Mouse (Mus musculus) midbrain, embryonic 12.5 days (tissue): ENCODE measurements at regions not wholly inside any gene's neighbourhood (a gene's known extent, or its start where the extent isn't known, plus 50 kb on each side); places are given as distances from the start of the nearest gene placed in this dataset.
A peak's percentile ranks its signal among the peaks of the same experiment; 100 is the strongest.

Experiments
- ATAC-seq: fragments of 200-750 bp; cut with Nextera tagmentation; 2 replicates; pipeline ENCODE4 v1.8.0; 2017; ENCODE audit warnings: low read depth, moderate TSS enrichment, moderate library complexity; ENCODE audit not compliant: low FRiP score
- H3K27ac ChIP-seq: fragments of 300-500 bp; sonication (generic); replicated peaks from 2 replicates; pipeline ENCODE4 v1.5.1; 2016; ENCODE audit warnings: mild to moderate bottlenecking
- H3K27me3 ChIP-seq: fragments of 300-500 bp; sonication (generic); 2 replicates; pipeline ENCODE4 v1.6.1; 2016; ENCODE audit warnings: mild to moderate bottlenecking
- H3K36me3 ChIP-seq: fragments of 300-500 bp; sonication (generic); 2 replicates; pipeline ENCODE4 v1.6.1; 2016
- H3K4me1 ChIP-seq: fragments of 300-500 bp; sonication (generic); 2 replicates; pipeline ENCODE4 v1.6.1; 2016
- H3K4me2 ChIP-seq: fragments of 300-500 bp; sonication (generic); replicated peaks from 2 replicates; pipeline ENCODE4 v1.6.1; 2016; ENCODE audit warnings: mild to moderate bottlenecking, moderate library complexity
- H3K4me3 ChIP-seq: fragments of 300-500 bp; sonication (generic); 2 replicates; pipeline ENCODE4 v1.5.1; 2016; ENCODE audit warnings: mild to moderate bottlenecking
- H3K9ac ChIP-seq: fragments of 300-500 bp; sonication (generic); replicated peaks from 2 replicates; pipeline ENCODE4 v1.6.1; 2016; ENCODE audit warnings: mild to moderate bottlenecking, moderate library complexity
- H3K9me3 ChIP-seq: fragments of 300-500 bp; sonication (generic); 2 replicates; pipeline ENCODE4 v1.6.1; 2016; ENCODE audit warnings: mild to moderate bottlenecking
- WGBS: fragments of 180-500 bp; shearing (Covaris S2); methylation state at CpG from one replicate; pipeline ENCODE4 v1.1.7; 2016; 5-methylcytosine and 5-hydroxymethylcytosine counted together

DNA sequence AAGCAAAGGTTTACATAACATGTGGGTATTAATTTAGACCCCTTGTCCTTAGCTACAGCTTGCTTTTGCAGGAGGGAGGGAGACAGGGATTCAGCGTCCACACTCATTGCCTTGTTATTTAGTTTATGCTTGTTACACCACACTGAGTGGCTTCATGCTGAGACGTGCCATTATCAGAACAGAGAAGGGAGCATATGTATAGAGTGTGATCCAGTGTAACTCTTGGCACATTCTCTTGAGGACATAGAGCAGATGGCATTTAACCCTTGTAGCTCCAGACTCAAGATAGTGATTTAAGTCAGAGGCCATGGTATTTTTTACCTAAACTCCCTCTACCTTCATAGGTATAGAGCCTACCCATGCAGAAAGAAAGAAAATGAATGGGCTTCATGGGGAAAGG is 437.7 kb downstream of the Dhx35 start:
- WGBS = 60% methylated on average over 2 of the region's 2 CpGs
- ATAC-seq = no peak
- Histone ChIP-seq H3K9ac (no peak overlapping the region), H3K36me3 (no peaks in the 10 kb centered on the region), H3K27me3 (no peaks in the 10 kb centered on the region), H3K4me1 (peaks cover 9% of the 10 kb centered on the region), H3K4me2 (no peak overlapping the region), H3K27ac (no peak overlapping the region), H3K9me3 (no peaks in the 10 kb centered on the region), H3K4me3 (no peak overlapping the region)

- H3K27me3 ChIP-seq = no peaks in the 10 kb centered on the region
- H3K4me3 ChIP-seq = no peak overlapping the region
- no peak overlapping the region for H3K4me2 ChIP-seq
- no peaks in the 10 kb centered on the region for H3K36me3 ChIP-seq
- peak; percentile 86 for ATAC-seq
- H3K9me3 ChIP-seq = no peaks in the 10 kb centered on the region
- H3K9ac ChIP-seq = no peak overlapping the region
- H3K27ac ChIP-seq = no peak overlapping the region
- 16% methylated on average over 6 of the region's 6 CpGs for WGBS
- peaks cover 9% of the 10 kb centered on the region for H3K4me1 ChIP-seq
These were observed 440.4 kb downstream of the Dhx35 start for GRCm38 (mm10) chr2:159235000-159235399.

DNA sequence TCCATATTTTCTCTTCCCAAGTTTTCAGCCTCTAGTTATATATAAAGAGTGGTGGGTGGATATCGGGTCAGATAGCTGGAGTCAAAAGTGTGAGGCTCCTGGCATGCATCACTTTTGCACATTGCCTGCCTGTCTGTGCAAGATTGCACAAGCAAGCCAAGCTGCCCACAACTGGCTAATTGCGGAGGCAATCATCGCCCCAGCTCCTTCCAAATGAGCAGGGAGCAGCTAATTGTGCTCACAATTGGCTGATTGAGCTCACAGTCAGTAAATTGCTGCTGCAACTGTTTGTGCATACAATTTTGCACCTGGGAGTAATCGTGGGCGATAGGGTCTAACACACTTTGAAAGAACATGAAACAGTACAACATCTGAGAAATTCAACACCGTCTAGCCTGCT is 455.5 kb downstream of the Dhx35 start:
- 83% methylated on average over 6 of the region's 6 CpGs for WGBS
- ATAC-seq = no peak
- Histone ChIP-seq H3K27me3 (no peaks in the 10 kb centered on the region), H3K27ac (no peak overlapping the region), H3K4me2 (no peak overlapping the region), H3K9ac (no peak overlapping the region), H3K4me1 (no peaks in the 10 kb centered on the region), H3K9me3 (no peaks in the 10 kb centered on the region), H3K4me3 (no peak overlapping the region), H3K36me3 (no peaks in the 10 kb centered on the region)

- no peaks in the 10 kb centered on the region for H3K4me1 ChIP-seq
- no peak overlapping the region for H3K27ac ChIP-seq
- no peak overlapping the region for H3K9ac ChIP-seq
- H3K36me3 ChIP-seq = no peaks in the 10 kb centered on the region
- ATAC-seq = no peak
- H3K4me3 ChIP-seq = no peak overlapping the region
- H3K9me3 ChIP-seq = no peaks in the 10 kb centered on the region
- no peaks in the 10 kb centered on the region for H3K27me3 ChIP-seq
- WGBS = 81% methylated on average over 6 of the region's 6 CpGs
- no peak overlapping the region for H3K4me2 ChIP-seq
These were observed 456.5 kb downstream of the Dhx35 start for GRCm38 (mm10) chr2:159250993-159251665.

DNA sequence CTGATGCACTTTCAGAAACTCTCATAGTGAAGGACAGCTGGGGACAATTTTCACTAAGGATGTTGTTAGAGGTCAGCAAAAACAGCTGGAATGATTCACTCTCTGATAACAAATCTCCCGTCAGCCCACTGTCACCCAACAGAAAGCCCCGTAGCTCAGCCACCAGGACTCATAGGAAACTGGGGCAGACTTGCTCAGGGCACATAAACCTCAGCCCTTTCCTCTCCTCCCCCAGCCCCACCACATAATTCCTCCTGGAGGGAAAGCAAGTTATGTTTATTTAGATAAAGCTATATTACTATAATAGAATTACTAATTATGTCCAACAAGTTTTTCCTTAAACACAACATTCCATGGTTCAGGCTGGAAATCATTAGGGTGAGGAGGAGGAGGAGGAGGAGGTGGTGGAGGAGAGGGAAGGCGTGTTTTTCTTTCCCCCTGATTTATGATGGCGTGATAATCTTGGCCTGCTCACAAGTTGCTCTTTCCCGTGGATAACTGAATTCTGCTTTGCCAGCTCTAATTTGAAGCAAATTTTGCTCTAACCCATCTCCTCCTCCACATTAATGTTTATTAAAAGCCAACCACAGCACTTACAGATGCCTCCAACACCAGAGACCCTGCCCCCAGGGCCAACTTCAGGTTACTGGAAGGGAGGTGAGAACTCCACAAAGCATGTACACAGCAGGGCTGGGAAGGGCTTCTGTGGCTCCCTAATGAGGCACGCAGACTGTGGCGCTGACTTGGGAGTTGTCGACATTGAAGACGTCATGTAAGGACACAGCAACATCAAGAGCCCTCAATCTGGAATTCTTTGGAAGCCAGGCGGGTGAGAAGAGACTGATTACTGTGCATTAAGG is 475.8 kb downstream of the Dhx35 start:
- ATAC-seq = no peak
- WGBS = 80% methylated on average over 10 of the region's 10 CpGs
- no peak overlapping the region for H3K4me3 ChIP-seq
- no peak overlapping the region for H3K4me2 ChIP-seq
- H3K27me3 ChIP-seq = no peaks in the 10 kb centered on the region
- H3K27ac ChIP-seq = no peak overlapping the region
- H3K9me3 ChIP-seq = no peaks in the 10 kb centered on the region
- no peaks in the 10 kb centered on the region for H3K36me3 ChIP-seq
- no peak overlapping the region for H3K9ac ChIP-seq
- no peaks in the 10 kb centered on the region for H3K4me1 ChIP-seq

DNA sequence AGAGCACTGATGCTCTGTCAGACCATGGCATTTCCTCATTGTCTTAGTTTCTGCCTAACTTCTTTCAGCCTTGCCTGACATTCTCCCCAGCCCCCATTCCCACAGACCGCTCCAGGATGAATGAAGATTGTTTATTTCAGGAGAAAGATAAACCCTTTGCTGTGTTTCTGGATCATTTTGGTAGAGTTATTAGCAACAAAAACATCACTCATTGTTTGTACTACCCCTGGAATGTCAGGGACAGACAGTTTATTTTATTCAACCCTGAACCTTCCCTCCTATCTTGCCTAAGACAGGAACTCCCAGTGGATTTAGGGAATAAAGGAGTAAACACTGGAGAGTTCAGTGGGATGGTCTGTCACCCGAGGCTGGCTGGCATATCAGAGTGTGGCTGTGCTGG is 484.3 kb downstream of the Dhx35 start:
- Histone ChIP-seq H3K4me3 (no peak overlapping the region), H3K27ac (no peak overlapping the region), H3K4me1 (no peaks in the 10 kb centered on the region), H3K9ac (no peak overlapping the region), H3K9me3 (no peaks in the 10 kb centered on the region), H3K36me3 (no peaks in the 10 kb centered on the region), H3K27me3 (no peaks in the 10 kb centered on the region), H3K4me2 (no peak overlapping the region)
- no peak for ATAC-seq
- WGBS = 68% methylated on average over 2 of the region's 2 CpGs

DNA sequence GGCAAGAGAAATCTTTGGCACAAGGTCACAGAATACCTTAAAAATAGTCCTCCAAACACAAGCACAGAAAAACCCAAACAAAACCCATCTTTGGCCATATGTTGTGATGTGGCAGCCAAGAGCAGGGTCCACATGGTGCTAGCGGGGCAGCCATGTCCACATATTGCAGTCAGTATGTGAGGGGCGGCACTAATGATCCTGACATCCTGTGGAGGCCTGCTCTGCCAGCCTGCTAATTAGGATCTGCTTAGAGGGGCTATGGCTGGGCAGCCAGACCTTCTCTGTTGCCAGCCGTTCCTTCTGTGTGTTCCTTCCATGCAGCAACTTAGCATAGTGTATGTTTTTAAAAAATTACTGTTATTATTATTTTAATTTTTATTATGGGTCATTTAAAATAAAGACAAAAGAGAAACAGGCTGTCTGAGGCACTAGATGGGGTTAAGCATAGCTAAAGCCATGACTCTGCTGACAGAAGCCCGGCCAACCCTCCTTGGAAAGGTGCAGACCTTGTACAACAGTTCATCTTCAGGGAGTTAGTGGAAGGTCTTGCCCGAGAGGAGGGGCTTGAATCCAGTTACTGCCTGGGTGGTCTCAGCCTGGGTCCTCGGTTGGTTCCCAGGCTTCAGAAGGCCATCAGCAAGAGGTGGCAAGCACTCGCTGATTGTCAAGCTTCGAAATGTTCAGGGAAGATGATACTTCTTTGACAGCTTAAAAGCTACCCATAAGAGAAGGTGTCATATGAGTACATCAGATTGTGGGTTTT is 487.1 kb downstream of the Dhx35 start:
- H3K9ac ChIP-seq = no peak overlapping the region
- H3K27ac ChIP-seq = no peak overlapping the region
- H3K9me3 ChIP-seq = no peaks in the 10 kb centered on the region
- WGBS = 84% methylated on average over 8 of the region's 8 CpGs
- no peak overlapping the region for H3K4me2 ChIP-seq
- H3K27me3 ChIP-seq = no peaks in the 10 kb centered on the region
- H3K36me3 ChIP-seq = no peaks in the 10 kb centered on the region
- 0 out of 2 replicates have a peak, but pooled peaks have one; percentile 47 for ATAC-seq
- H3K4me3 ChIP-seq = no peak overlapping the region
- H3K4me1 ChIP-seq = peaks cover 4% of the 10 kb centered on the region; the same call in 1 of the 2 replicates

DNA sequence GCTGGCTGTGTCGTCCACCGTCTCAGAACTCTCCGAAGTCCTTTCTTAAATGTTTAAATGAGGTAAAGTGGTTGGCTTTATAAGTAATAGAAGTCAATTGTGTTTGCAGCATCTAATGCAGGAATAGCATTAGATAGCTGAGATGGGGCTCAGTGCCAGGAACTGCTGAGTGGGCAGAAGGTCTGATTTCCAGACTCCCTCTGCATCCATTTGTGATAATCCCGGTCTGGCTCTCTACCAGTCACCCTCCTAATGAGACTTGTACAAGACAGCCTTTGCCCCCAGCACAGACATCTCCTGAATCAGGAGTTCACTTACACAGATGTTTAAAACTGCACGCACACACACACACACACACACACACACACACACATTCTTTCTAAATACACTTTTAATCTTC is 489.5 kb downstream of the Dhx35 start:
- Histone ChIP-seq H3K4me1 (peaks cover 4% of the 10 kb centered on the region; the same call in 1 of the 2 replicates), H3K27ac (no peak overlapping the region), H3K4me3 (no peak overlapping the region), H3K36me3 (no peaks in the 10 kb centered on the region), H3K9me3 (no peaks in the 10 kb centered on the region), H3K27me3 (no peaks in the 10 kb centered on the region), H3K9ac (no peak overlapping the region), H3K4me2 (no peak overlapping the region)
- WGBS = 73% methylated on average over 5 of the region's 5 CpGs
- no peak for ATAC-seq

GRCm38 (mm10) chr2:159284525-159285189 is 490.1 kb downstream of the Dhx35 start:
- Histone ChIP-seq H3K4me2 (no peak overlapping the region), H3K9ac (no peak overlapping the region), H3K36me3 (no peaks in the 10 kb centered on the region), H3K4me1 (peaks cover 4% of the 10 kb centered on the region; the same call in 1 of the 2 replicates), H3K27me3 (no peaks in the 10 kb centered on the region), H3K4me3 (no peak overlapping the region), H3K27ac (no peak overlapping the region), H3K9me3 (no peaks in the 10 kb centered on the region)
- WGBS = 65% methylated on average over 8 of the region's 8 CpGs
- no peak for ATAC-seq

GRCm38 (mm10) chr2:159287996-159288563 is 493.5 kb downstream of the Dhx35 start:
- Histone ChIP-seq H3K9ac (no peak overlapping the region), H3K4me3 (no peak overlapping the region), H3K27me3 (no peaks in the 10 kb centered on the region), H3K4me2 (no peak overlapping the region), H3K9me3 (no peaks in the 10 kb centered on the region), H3K36me3 (no peaks in the 10 kb centered on the region), H3K4me1 (peaks cover 4% of the 10 kb centered on the region; the same call in 1 of the 2 replicates), H3K27ac (no peak overlapping the region)
- no peak for ATAC-seq
- 90% methylated on average over 6 of the region's 6 CpGs for WGBS

DNA sequence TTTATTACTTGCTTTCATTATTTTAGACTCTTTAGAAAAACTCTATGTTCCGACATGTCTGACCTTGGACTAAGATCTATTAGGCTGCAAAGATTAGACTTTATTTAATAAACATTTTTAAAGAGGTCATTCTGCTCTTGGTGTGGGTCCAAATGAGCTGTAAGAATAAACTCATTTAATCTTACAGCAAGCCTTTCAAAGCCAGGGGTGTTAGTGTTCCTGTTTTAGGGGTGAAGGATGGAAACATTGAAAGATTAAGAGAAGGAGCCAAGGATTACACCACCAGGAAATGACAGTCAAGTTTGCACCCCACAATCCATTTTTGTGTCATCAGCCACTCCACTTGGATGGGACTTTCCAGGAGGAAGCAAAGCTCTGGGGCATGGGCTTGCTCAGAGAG is 495.5 kb downstream of the Dhx35 start:
- no peak overlapping the region for H3K27ac ChIP-seq
- H3K4me2 ChIP-seq = no peak overlapping the region
- no peaks in the 10 kb centered on the region for H3K36me3 ChIP-seq
- no peaks in the 10 kb centered on the region for H3K27me3 ChIP-seq
- H3K9ac ChIP-seq = no peak overlapping the region
- H3K9me3 ChIP-seq = no peaks in the 10 kb centered on the region
- no peaks in the 10 kb centered on the region for H3K4me1 ChIP-seq
- no peak overlapping the region for H3K4me3 ChIP-seq
- WGBS = 90% methylated on average over 1 of the region's 1 CpGs
- no peak for ATAC-seq
